Mouse (Mus musculus) megakaryocyte, embryonic 14.5 days (primary cell): ENCODE measurements at regions not wholly inside any gene's neighbourhood (a gene's known extent, or its start where the extent isn't known, plus 50 kb on each side); places are given as distances from the start of the nearest gene placed in this dataset.

Experiments used
- FLI1 ChIP-seq: IDR thresholded peaks from 2 replicates; pipeline ENCODE4 v1.6.1; 2012; ENCODE audit warnings: low read length, inconsistent platforms, mixed read lengths
- GATA1 ChIP-seq: IDR thresholded peaks from 3 replicates; pipeline ENCODE4 v1.6.1; 2012; ENCODE audit warnings: mixed read lengths, low read length, inconsistent platforms, borderline replicate concordance

DNA sequence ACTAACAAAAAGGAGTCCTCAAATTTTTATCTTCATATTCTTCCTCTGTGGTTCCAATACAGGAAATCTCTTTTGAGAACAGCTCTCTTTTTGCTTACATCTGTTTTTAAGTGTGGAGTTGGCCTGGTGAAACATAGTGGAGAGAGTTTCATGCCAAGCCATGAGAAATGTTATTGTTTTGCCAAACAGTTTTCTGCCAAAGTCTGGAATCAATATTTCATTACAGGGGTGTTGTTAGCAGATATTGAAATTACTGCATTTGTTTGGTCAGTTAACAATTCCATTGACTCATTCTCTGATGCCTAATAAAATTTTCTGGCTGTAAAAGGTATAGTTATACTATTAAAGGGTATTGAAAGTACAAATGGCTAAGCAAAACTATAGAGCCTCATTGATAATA, 1285.2 kb upstream of the Gm7489 start:
- no peak for TF ChIP-seq FLI1
- no peak for TF ChIP-seq GATA1
